Mouse (Mus musculus): ENCODE measurements at regions not wholly inside any gene's neighbourhood (a gene's known extent, or its start where the extent isn't known, plus 50 kb on each side); places are given as distances from the start of the nearest gene placed in this dataset.

GRCm38 (mm10) chr16:24215353-24215752 is 178.0 kb upstream of the Lpp start:
- Histone ChIP-seq H3K36me3 (ENCODE audit: control insufficient read depth, insufficient read depth, low read length) (no peaks in the 10 kb centered on the region), H3K27ac (ENCODE audit: low read depth, low read length) (no peak overlapping the region), H3K4me3 (ENCODE audit: low read depth, low read length) (no peak overlapping the region), H3K9me3 (ENCODE audit: control insufficient read depth, low read length) (no peaks in the 10 kb centered on the region), H3K9ac (ENCODE audit: low read depth, low read length) (no peak overlapping the region), H3K4me2 (no peak overlapping the region), H3K27me3 (replicated peaks; ENCODE audit: control insufficient read depth, insufficient read depth, low read length) (no peaks in the 10 kb centered on the region), H3K4me1 (replicated peaks; ENCODE audit: control insufficient read depth, insufficient read depth, low read length) (no peaks in the 10 kb centered on the region)
- 65% methylated on average over 8 of the region's 8 CpGs for WGBS
- no peak for ATAC-seq (replicated peaks; ENCODE audit: low FRiP score)
- DNase-seq (ENCODE audit: low spot score): no peak

GRCm38 (mm10) chr16:24213577-24213976 is 179.7 kb upstream of the Lpp start:
- no peaks in the 10 kb centered on the region for H3K36me3 ChIP-seq (ENCODE audit: control insufficient read depth, insufficient read depth, low read length)
- no peak overlapping the region for H3K27ac ChIP-seq (ENCODE audit: low read depth, low read length)
- H3K27me3 ChIP-seq (replicated peaks; ENCODE audit: control insufficient read depth, insufficient read depth, low read length): no peaks in the 10 kb centered on the region
- H3K4me2 ChIP-seq: no peak overlapping the region
- no peak for ATAC-seq (replicated peaks; ENCODE audit: low FRiP score)
- H3K9ac ChIP-seq (ENCODE audit: low read depth, low read length): no peak overlapping the region
- no peaks in the 10 kb centered on the region for H3K9me3 ChIP-seq (ENCODE audit: control insufficient read depth, low read length)
- H3K4me1 ChIP-seq (replicated peaks; ENCODE audit: control insufficient read depth, insufficient read depth, low read length): no peaks in the 10 kb centered on the region
- WGBS: 86% methylated on average over 3 of the region's 3 CpGs
- H3K4me3 ChIP-seq (ENCODE audit: low read depth, low read length): no peak overlapping the region
- no peak for DNase-seq (ENCODE audit: low spot score)

- ATAC-seq (replicated peaks; ENCODE audit: low FRiP score): no peak
These were observed 180.6 kb upstream of the Lpp start for GRCm38 (mm10) chr16:24212702-24213101.

GRCm38 (mm10) chr16:24211588-24211987 is 181.7 kb upstream of the Lpp start:
- Histone ChIP-seq H3K4me1 (replicated peaks; ENCODE audit: control insufficient read depth, insufficient read depth, low read length) (no peaks in the 10 kb centered on the region), H3K9me3 (ENCODE audit: control insufficient read depth, low read length) (no peaks in the 10 kb centered on the region), H3K9ac (ENCODE audit: low read depth, low read length) (no peak overlapping the region), H3K27me3 (replicated peaks; ENCODE audit: control insufficient read depth, insufficient read depth, low read length) (no peaks in the 10 kb centered on the region), H3K4me3 (ENCODE audit: low read depth, low read length) (no peak overlapping the region), H3K27ac (ENCODE audit: low read depth, low read length) (no peak overlapping the region), H3K36me3 (ENCODE audit: control insufficient read depth, insufficient read depth, low read length) (no peaks in the 10 kb centered on the region), H3K4me2 (no peak overlapping the region)
- no peak for DNase-seq (ENCODE audit: low spot score)
- no peak for ATAC-seq (replicated peaks; ENCODE audit: low FRiP score)
- 88% methylated on average over 1 of the region's 1 CpGs for WGBS

More at GRCm38 (mm10) chr16:24212702-24213101, 180.6 kb upstream of the Lpp start:
- H3K4me2 ChIP-seq: no peak overlapping the region
- H3K9me3 ChIP-seq (ENCODE audit: control insufficient read depth, low read length): no peaks in the 10 kb centered on the region
- no peaks in the 10 kb centered on the region for H3K27me3 ChIP-seq (replicated peaks; ENCODE audit: control insufficient read depth, insufficient read depth, low read length)
- no peak for DNase-seq (ENCODE audit: low spot score)
- H3K27ac ChIP-seq (ENCODE audit: low read depth, low read length): no peak overlapping the region
- no peaks in the 10 kb centered on the region for H3K36me3 ChIP-seq (ENCODE audit: control insufficient read depth, insufficient read depth, low read length)
- no peaks in the 10 kb centered on the region for H3K4me1 ChIP-seq (replicated peaks; ENCODE audit: control insufficient read depth, insufficient read depth, low read length)
- 65% methylated on average over 2 of the region's 2 CpGs for WGBS
- H3K9ac ChIP-seq (ENCODE audit: low read depth, low read length): no peak overlapping the region
- H3K4me3 ChIP-seq (ENCODE audit: low read depth, low read length): no peak overlapping the region

- no peaks in the 10 kb centered on the region for H3K36me3 ChIP-seq (ENCODE audit: control insufficient read depth, insufficient read depth, low read length)
- H3K9ac ChIP-seq (ENCODE audit: low read depth, low read length): no peak overlapping the region
- no peak for DNase-seq (ENCODE audit: low spot score)
- H3K9me3 ChIP-seq (ENCODE audit: control insufficient read depth, low read length): no peaks in the 10 kb centered on the region
- H3K4me2 ChIP-seq: no peak overlapping the region
- no peak overlapping the region for H3K27ac ChIP-seq (ENCODE audit: low read depth, low read length)
- ATAC-seq (replicated peaks; ENCODE audit: low FRiP score): no peak
- no peaks in the 10 kb centered on the region for H3K4me1 ChIP-seq (replicated peaks; ENCODE audit: control insufficient read depth, insufficient read depth, low read length)
- H3K27me3 ChIP-seq (replicated peaks; ENCODE audit: control insufficient read depth, insufficient read depth, low read length): no peaks in the 10 kb centered on the region
- WGBS: 67% methylated on average over 2 of the region's 2 CpGs
- H3K4me3 ChIP-seq (ENCODE audit: low read depth, low read length): no peak overlapping the region
These were observed 184.4 kb upstream of the Lpp start for GRCm38 (mm10) chr16:24208876-24209275.

- Histone ChIP-seq H3K4me1 (replicated peaks; ENCODE audit: control insufficient read depth, insufficient read depth, low read length) (no peaks in the 10 kb centered on the region), H3K9ac (ENCODE audit: low read depth, low read length) (no peak overlapping the region), H3K4me2 (no peak overlapping the region), H3K4me3 (ENCODE audit: low read depth, low read length) (no peak overlapping the region), H3K27me3 (replicated peaks; ENCODE audit: control insufficient read depth, insufficient read depth, low read length) (no peaks in the 10 kb centered on the region), H3K9me3 (ENCODE audit: control insufficient read depth, low read length) (no peaks in the 10 kb centered on the region), H3K27ac (ENCODE audit: low read depth, low read length) (no peak overlapping the region), H3K36me3 (ENCODE audit: control insufficient read depth, insufficient read depth, low read length) (no peaks in the 10 kb centered on the region)
- DNase-seq (ENCODE audit: low spot score) (no peak), ATAC-seq (replicated peaks; ENCODE audit: low FRiP score) (no peak)
- 85% methylated on average over 2 of the region's 2 CpGs for WGBS
These were observed 185.2 kb upstream of the Lpp start for GRCm38 (mm10) chr16:24208118-24208517.

- H3K4me3 ChIP-seq (ENCODE audit: low read depth, low read length): no peak overlapping the region
- H3K9ac ChIP-seq (ENCODE audit: low read depth, low read length): no peak overlapping the region
- no peaks in the 10 kb centered on the region for H3K9me3 ChIP-seq (ENCODE audit: control insufficient read depth, low read length)
- H3K27ac ChIP-seq (ENCODE audit: low read depth, low read length): no peak overlapping the region
- H3K4me1 ChIP-seq (replicated peaks; ENCODE audit: control insufficient read depth, insufficient read depth, low read length): no peaks in the 10 kb centered on the region
- no peak overlapping the region for H3K4me2 ChIP-seq
- no peaks in the 10 kb centered on the region for H3K36me3 ChIP-seq (ENCODE audit: control insufficient read depth, insufficient read depth, low read length)
- ATAC-seq (replicated peaks; ENCODE audit: low FRiP score) (no peak), DNase-seq (ENCODE audit: low spot score) (no peak)
- no peaks in the 10 kb centered on the region for H3K27me3 ChIP-seq (replicated peaks; ENCODE audit: control insufficient read depth, insufficient read depth, low read length)
- WGBS: 63% methylated on average over 4 of the region's 4 CpGs
These were observed 186.3 kb upstream of the Lpp start for GRCm38 (mm10) chr16:24207056-24207455.

- WGBS: 73% methylated on average over 4 of the region's 4 CpGs
- no peaks in the 10 kb centered on the region for H3K4me1 ChIP-seq (replicated peaks; ENCODE audit: control insufficient read depth, insufficient read depth, low read length)
- ATAC-seq (replicated peaks; ENCODE audit: low FRiP score) (no peak), DNase-seq (ENCODE audit: low spot score) (no peak)
- no peak overlapping the region for H3K27ac ChIP-seq (ENCODE audit: low read depth, low read length)
- H3K36me3 ChIP-seq (ENCODE audit: control insufficient read depth, insufficient read depth, low read length): no peaks in the 10 kb centered on the region
- H3K9ac ChIP-seq (ENCODE audit: low read depth, low read length): no peak overlapping the region
- no peaks in the 10 kb centered on the region for H3K27me3 ChIP-seq (replicated peaks; ENCODE audit: control insufficient read depth, insufficient read depth, low read length)
- no peak overlapping the region for H3K4me2 ChIP-seq
- no peaks in the 10 kb centered on the region for H3K9me3 ChIP-seq (ENCODE audit: control insufficient read depth, low read length)
- H3K4me3 ChIP-seq (ENCODE audit: low read depth, low read length): no peak overlapping the region
These were observed 186.8 kb upstream of the Lpp start for GRCm38 (mm10) chr16:24206461-24206861.

GRCm38 (mm10) chr16:24205594-24205993 is 187.7 kb upstream of the Lpp start:
- no peak overlapping the region for H3K4me2 ChIP-seq
- 74% methylated on average over 5 of the region's 5 CpGs for WGBS
- H3K27me3 ChIP-seq (replicated peaks; ENCODE audit: control insufficient read depth, insufficient read depth, low read length): no peaks in the 10 kb centered on the region
- no peak for ATAC-seq (replicated peaks; ENCODE audit: low FRiP score)
- H3K9ac ChIP-seq (ENCODE audit: low read depth, low read length): no peak overlapping the region
- no peaks in the 10 kb centered on the region for H3K4me1 ChIP-seq (replicated peaks; ENCODE audit: control insufficient read depth, insufficient read depth, low read length)
- no peak overlapping the region for H3K4me3 ChIP-seq (ENCODE audit: low read depth, low read length)
- H3K9me3 ChIP-seq (ENCODE audit: control insufficient read depth, low read length): no peaks in the 10 kb centered on the region
- no peaks in the 10 kb centered on the region for H3K36me3 ChIP-seq (ENCODE audit: control insufficient read depth, insufficient read depth, low read length)
- H3K27ac ChIP-seq (ENCODE audit: low read depth, low read length): no peak overlapping the region
- DNase-seq (ENCODE audit: low spot score): no peak
